Mouse (Mus musculus) kidney, adult 2 months (tissue): ENCODE data around the gene Trpc4ap.

Experiments used
- CTCF ChIP-seq: fragments of 200-500 bp; conservative IDR thresholded peaks from 2 replicates; pipeline ENCODE4 v1.5.1; 2011; ENCODE audit warnings: low read depth, mild to moderate bottlenecking, control low read depth, low read length, moderate library complexity, mixed read lengths; ENCODE audit not compliant: insufficient read depth, insufficient read length
- POLR2A ChIP-seq: fragments of 200-500 bp; IDR thresholded peaks from one replicate; pipeline ENCODE4 v1.6.1; 2011; ENCODE audit warnings: low read depth, low read length, control low read depth

DNA sequence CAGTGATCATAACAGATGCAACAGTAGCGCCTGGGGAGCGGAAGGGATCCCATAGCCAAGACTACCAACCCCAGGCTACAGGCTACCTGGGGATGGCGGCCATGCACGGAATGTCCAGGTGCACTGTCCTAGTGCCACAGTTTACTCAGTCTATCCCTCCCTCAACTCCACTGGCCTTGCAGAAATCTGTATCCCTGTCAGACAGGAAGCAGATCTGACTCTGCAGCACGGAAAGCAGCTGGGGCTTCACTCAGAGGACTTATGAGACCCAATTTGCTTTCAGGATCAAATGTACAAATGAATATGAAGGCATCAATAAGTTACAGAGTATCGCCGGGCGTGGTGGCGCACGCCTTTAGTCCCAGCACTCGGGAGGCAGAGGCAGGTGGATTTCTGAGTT lies 4.4 kb downstream of the Trpc4ap start:
- TF ChIP-seq CTCF (no peak), POLR2A (no peak)
